Mouse (Mus musculus) MEL (cell line): ENCODE measurements around the gene Sema6d. TPM values are rescaled to one million over a fixed set of nuclear protein-coding genes. Genes with fewer than 3 reads are reported as not detected.

Experiments used
- DNase-seq: peaks from one replicate; pipeline ENCODE4 v3.0.0; 2011; ENCODE audit warnings: low read depth, low spot score
- H3K27ac ChIP-seq: 2 replicates; pipeline ENCODE4 v1.5.1; 2012; ENCODE audit warnings: low read depth, mild to moderate bottlenecking, control low read depth, low read length, moderate library complexity; ENCODE audit not compliant: control insufficient read depth
- H3K27me3 ChIP-seq, 2 experiments: fragments of 150-350 bp in 1 of 2; sonication (generic) in 1 of 2; 2 replicates each; pipeline ENCODE4 v1.6.1; 2012; ENCODE audit warnings: low read length in 2 of 2, mild to moderate bottlenecking in 2 of 2, improper control_type of control experiment in 1 of 2, moderate library complexity in 1 of 2; ENCODE audit not compliant: insufficient read depth in 2 of 2, control insufficient read depth in 1 of 2
- H3K36me3 ChIP-seq, 2 experiments: 2 replicates each; pipeline ENCODE4 v1.6.1; 2012 to 2014; ENCODE audit warnings: low read length in 2 of 2, improper control_type of control experiment in 1 of 2, inconsistent platforms in 1 of 2, mild to moderate bottlenecking in 1 of 2; ENCODE audit not compliant: insufficient read depth in 2 of 2, control insufficient read depth in 1 of 2
- H3K4me1 ChIP-seq, 2 experiments: fragments of 150-350 bp in 1 of 2; sonication (generic) in 1 of 2; 2 replicates each; pipeline ENCODE4 v1.6.1; 2012; ENCODE audit warnings: low read length in 2 of 2, improper control_type of control experiment in 1 of 2, mild to moderate bottlenecking in 1 of 2; ENCODE audit not compliant: insufficient read depth in 2 of 2, control insufficient read depth in 1 of 2
- H3K4me3 ChIP-seq, 2 experiments: fragments of 150-350 bp in 1 of 2; sonication (generic) in 1 of 2; 2 replicates each; pipeline ENCODE4 v1.5.1; 2012; ENCODE audit warnings: low read depth in 2 of 2, low read length in 2 of 2, mild to moderate bottlenecking in 2 of 2, moderate library complexity in 2 of 2, control low read depth in 1 of 2, improper control_type of control experiment in 1 of 2; ENCODE audit not compliant: control insufficient read depth in 1 of 2, insufficient read depth in 1 of 2
- H3K79me2 ChIP-seq: 2 replicates; pipeline ENCODE4 v1.6.1; 2012; ENCODE audit warnings: mild to moderate bottlenecking, low read length, moderate library complexity; ENCODE audit not compliant: control insufficient read depth, poor library complexity, insufficient read depth
- H3K9ac ChIP-seq: 2 replicates; pipeline ENCODE4 v1.6.1; 2012; ENCODE audit warnings: low read depth, mild to moderate bottlenecking, control low read depth, low read length, moderate library complexity; ENCODE audit not compliant: control insufficient read depth, poor library complexity, severe bottlenecking
- H3K9me3 ChIP-seq: fragments of 150-350 bp; sonication (generic); replicated peaks from 2 replicates; pipeline ENCODE4 v1.6.1; 2012; ENCODE audit warnings: mild to moderate bottlenecking, low read length, improper control_type of control experiment, moderate library complexity; ENCODE audit not compliant: insufficient read depth
- CHD2 ChIP-seq: IDR thresholded peaks from 2 replicates; pipeline ENCODE4 v1.6.1; 2011; ENCODE audit warnings: low read length, improper control_type of control experiment
- CTCF ChIP-seq, 3 experiments: IDR thresholded peaks in 2 of 3; conservative IDR thresholded peaks in 1 of 3; 2 replicates each; pipeline ENCODE4 v1.5.1; 2011 to 2012; ENCODE audit warnings: low read length in 3 of 3, low read depth in 2 of 3, mild to moderate bottlenecking in 2 of 3, improper control_type of control experiment in 1 of 3, inconsistent platforms in 1 of 3, mixed read lengths in 1 of 3, moderate library complexity in 1 of 3; ENCODE audit not compliant: control insufficient read depth in 1 of 3, insufficient read depth in 1 of 3, poor library complexity in 1 of 3, severe bottlenecking in 1 of 3
- E2F4 ChIP-seq: IDR thresholded peaks from 2 replicates; pipeline ENCODE4 v1.6.1; 2011; ENCODE audit warnings: low read depth, low read length, improper control_type of control experiment, borderline replicate concordance
- GABPA ChIP-seq: IDR thresholded peaks from 2 replicates; pipeline ENCODE4 v1.6.1; 2012; ENCODE audit warnings: low read depth, mild to moderate bottlenecking, inconsistent platforms, low read length, improper control_type of control experiment, moderate library complexity
- GATA1 ChIP-seq: IDR thresholded peaks from 2 replicates; pipeline ENCODE4 v1.6.1; 2011; ENCODE audit warnings: low read depth, low read length, improper control_type of control experiment
- JUND ChIP-seq: IDR thresholded peaks from 2 replicates; pipeline ENCODE4 v1.6.1; 2011; ENCODE audit warnings: low read depth, mild to moderate bottlenecking, improper control_type of control experiment, low read length
- MAX ChIP-seq: IDR thresholded peaks from 2 replicates; pipeline ENCODE4 v1.6.1; 2011; ENCODE audit warnings: low read length, improper control_type of control experiment
- MEF2A ChIP-seq: IDR thresholded peaks from 2 replicates; pipeline ENCODE4 v1.6.1; 2014; ENCODE audit warnings: low read depth, mild to moderate bottlenecking, inconsistent platforms, low read length, improper control_type of control experiment; ENCODE audit not compliant: poor library complexity, insufficient replicate concordance, severe bottlenecking; ENCODE audit errors: extremely low read depth
- MXI1 ChIP-seq: IDR thresholded peaks from 2 replicates; pipeline ENCODE4 v1.6.1; 2011; ENCODE audit warnings: mild to moderate bottlenecking, low read depth, low read length, improper control_type of control experiment
- NRF1 ChIP-seq: IDR thresholded peaks from 2 replicates; pipeline ENCODE4 v1.6.1; 2014; ENCODE audit warnings: low read depth, mild to moderate bottlenecking, inconsistent platforms, low read length, improper control_type of control experiment, moderate library complexity; ENCODE audit not compliant: poor library complexity, insufficient read depth, severe bottlenecking
- POLR2AphosphoS5 ChIP-seq: IDR thresholded peaks from 2 replicates; pipeline ENCODE4 v1.6.1; 2012; ENCODE audit warnings: low read depth, borderline replicate concordance, mild to moderate bottlenecking, inconsistent platforms, low read length, moderate library complexity, mixed read lengths
- RAD21 ChIP-seq: IDR thresholded peaks from 2 replicates; pipeline ENCODE4 v1.6.1; 2011; ENCODE audit warnings: mild to moderate bottlenecking, low read depth, low read length, improper control_type of control experiment
- RCOR1 ChIP-seq: IDR thresholded peaks from 2 replicates; pipeline ENCODE4 v1.6.1; 2012; ENCODE audit warnings: low read depth, mild to moderate bottlenecking, inconsistent platforms, low read length, improper control_type of control experiment
- SMC3 ChIP-seq: IDR thresholded peaks from 2 replicates; pipeline ENCODE4 v1.6.1; 2011; ENCODE audit warnings: low read depth, low read length, improper control_type of control experiment
- TAL1 ChIP-seq: IDR thresholded peaks from 2 replicates; pipeline ENCODE4 v1.6.1; 2012; ENCODE audit warnings: mild to moderate bottlenecking, inconsistent platforms, low read length, moderate library complexity, mixed read lengths
- TBP ChIP-seq: IDR thresholded peaks from 2 replicates; pipeline ENCODE4 v1.8.0; 2011; ENCODE audit warnings: low read depth, low read length, improper control_type of control experiment
- TCF12 ChIP-seq: IDR thresholded peaks from 2 replicates; pipeline ENCODE4 v1.6.1; 2014; ENCODE audit warnings: low read depth, mild to moderate bottlenecking, inconsistent platforms, low read length, improper control_type of control experiment, moderate library complexity
- USF1 ChIP-seq: IDR thresholded peaks from 2 replicates; pipeline ENCODE4 v1.6.1; 2014; ENCODE audit warnings: low read depth, mild to moderate bottlenecking, inconsistent platforms, low read length, improper control_type of control experiment, moderate library complexity
- ZMIZ1 ChIP-seq: IDR thresholded peaks from 2 replicates; pipeline ENCODE4 v1.6.1; 2012; ENCODE audit warnings: low read depth, mild to moderate bottlenecking, inconsistent platforms, low read length, improper control_type of control experiment, moderate library complexity
- ZNF384 ChIP-seq: IDR thresholded peaks from 2 replicates; pipeline ENCODE4 v1.6.1; 2012; ENCODE audit warnings: low read depth, mild to moderate bottlenecking, inconsistent platforms, low read length, improper control_type of control experiment
- polyA plus RNA-seq, 2 experiments: library from polyadenylated mRNA; stranded (reverse) in 1 of 2; unstranded in 1 of 2; fragments of >175 nt in 1 of 2; fragments of >200 nt in 1 of 2; gene quantifications; 2 replicates each; pipeline versions ENCODE4 v1.2.1 to v1.2.4; 2012; ENCODE audit warnings: low replicate concordance in 2 of 2, low read depth in 1 of 2; ENCODE audit not compliant: insufficient read length in 2 of 2, insufficient read depth in 1 of 2, missing spikeins in 1 of 2
- total RNA-seq: library from RNA; depleted of rRNA; stranded (reverse); fragments of 300-350 nt; gene quantifications from 2 replicates; pipeline ENCODE4 v1.2.3, GENCODE M21; 2012

Sema6d gene
- total and polyA plus RNA-seq, 3 experiments: not detected

GRCm38 (mm10) chr2:124624247-124624929 lies 534.6 kb downstream of the Sema6d start (continued):
- no peak for TF ChIP-seq NRF1
- TF ChIP-seq, all 39 proteins: peak for 0

DNA sequence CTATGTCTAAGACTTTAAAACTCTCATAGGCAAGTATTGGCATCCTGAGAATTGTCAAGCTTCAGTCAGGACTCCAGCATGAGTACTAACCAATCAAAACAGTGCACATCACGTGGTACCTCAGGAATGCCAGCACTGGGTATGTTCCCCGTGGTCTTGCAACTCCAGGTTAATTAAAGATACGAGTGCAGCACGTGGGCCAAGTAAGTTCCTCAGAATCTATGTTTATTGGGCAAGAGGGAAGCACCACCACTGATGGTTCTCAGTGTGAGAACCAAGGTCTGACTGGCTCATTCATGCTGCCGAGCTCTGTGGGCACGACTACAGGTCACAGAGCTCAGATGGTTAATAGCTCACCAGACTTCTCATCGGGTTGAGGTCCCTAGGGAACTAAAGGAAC lies 536.7 kb downstream of the Sema6d start:
- H3K4me1 ChIP-seq: no peaks in the 10 kb centered on the region
- no peak for TF ChIP-seq POLR2AphosphoS5
- no peaks in the 10 kb centered on the region for H3K9me3 ChIP-seq
- no peaks in the 10 kb centered on the region for H3K36me3 ChIP-seq
- H3K79me2 ChIP-seq: no peaks in the 10 kb centered on the region
- H3K27me3 ChIP-seq: no peaks in the 10 kb centered on the region
- H3K4me3 ChIP-seq: no peak overlapping the region
- no peak overlapping the region for H3K27ac ChIP-seq
- no peak for DNase-seq
- no peak overlapping the region for H3K9ac ChIP-seq

- no peaks in the 10 kb centered on the region for H3K9me3 ChIP-seq
- H3K4me3 ChIP-seq: no peak overlapping the region
- DNase-seq: no peak
- no peaks in the 10 kb centered on the region for H3K36me3 ChIP-seq
- no peak overlapping the region for H3K27ac ChIP-seq
- no peak overlapping the region for H3K9ac ChIP-seq
- TF ChIP-seq GATA1: no peak
- TF ChIP-seq SMC3: no peak
- no peak for TF ChIP-seq CTCF (IDR thresholded peaks at IDR 0.05 in 2 of 3, conservative IDR thresholded peaks at IDR 0.05 in 1 of 3; ENCODE audit: control insufficient read depth in 1 of 3, insufficient read depth in 1 of 3, low read depth in 2 of 3, low read length in 3 of 3, poor library complexity in 1 of 3, severe bottlenecking in 1 of 3)
- TF ChIP-seq MXI1: no peak
- no peak for TF ChIP-seq TBP
- no peak for TF ChIP-seq NRF1
- TF ChIP-seq E2F4: no peak
- TF ChIP-seq GABPA: no peak
- no peak for TF ChIP-seq ZNF384
- no peak for TF ChIP-seq TAL1
- no peaks in the 10 kb centered on the region for H3K79me2 ChIP-seq
- no peaks in the 10 kb centered on the region for H3K4me1 ChIP-seq
- H3K27me3 ChIP-seq: no peaks in the 10 kb centered on the region
Observed at GRCm38 (mm10) chr2:124627664-124628063, 537.9 kb downstream of the Sema6d start.

- Histone ChIP-seq H3K4me3 (no peak overlapping the region), H3K36me3 (no peaks in the 10 kb centered on the region), H3K9ac (no peak overlapping the region), H3K9me3 (no peaks in the 10 kb centered on the region), H3K79me2 (no peaks in the 10 kb centered on the region), H3K27me3 (no peaks in the 10 kb centered on the region), H3K4me1 (no peaks in the 10 kb centered on the region), H3K27ac (no peak overlapping the region)
- TF ChIP-seq ZMIZ1 (no peak), ZNF384 (no peak), MEF2A (no peak), NRF1 (no peak), RCOR1 (no peak), MAX (no peak), RAD21 (no peak), SMC3 (no peak), TCF12 (no peak), USF1 (no peak), CHD2 (no peak), TAL1 (no peak), JUND (no peak), E2F4 (no peak)
- no peak for DNase-seq
Observed at GRCm38 (mm10) chr2:124628701-124629100, 538.9 kb downstream of the Sema6d start.
